In the genomic region with DNA sequence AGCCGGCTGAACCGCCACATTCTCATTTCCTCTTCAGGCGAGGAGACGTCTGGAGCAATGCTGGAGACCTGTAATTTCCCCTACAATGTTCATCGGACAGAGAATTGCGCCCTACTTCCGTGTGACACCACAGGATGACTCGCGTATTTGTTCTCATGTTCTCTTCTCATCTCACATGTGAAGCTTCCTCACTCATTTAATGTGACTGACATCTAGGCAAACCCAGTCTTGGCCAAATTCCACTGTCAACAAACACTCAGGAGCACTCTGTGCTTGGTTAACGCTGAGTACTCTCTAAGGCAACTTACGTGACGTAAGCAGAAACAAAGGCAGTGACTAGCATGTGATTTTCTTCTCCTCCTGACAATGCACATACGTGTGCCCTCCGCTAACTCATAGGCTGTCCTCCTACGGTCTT, we compare ENCODE assay signal across 11 mouse cellular contexts. TPM values are rescaled to one million over a fixed set of nuclear protein-coding genes. Genes with fewer than 3 reads are reported as not detected.
A peak's percentile ranks its signal among the peaks of the same experiment; 100 is the strongest.
DNase-seq lines count a peak whose midpoint lies in the region; ATAC-seq and TF ChIP-seq lines count a peak whose summit lies in the region.
"Had no signal": no experiment of that assay in that cellular context is flagged by ENCODE, and none has a peak within 500 bp of the region (broad histone marks: within the 10 kb centered on the region; RNA-seq: fewer than 3 reads in every experiment).

No protein-coding gene starts in this region.

- H3K9me3 ChIP-seq in intestine, postnatal 0 days (ENCODE audit: control insufficient read depth) = no peaks in the 10 kb centered on the region
- H3K9me3 ChIP-seq in megakaryocyte, embryonic 14.5 days = no peaks in the 10 kb centered on the region

- DNase-seq in kidney, adult 9 months = peak; percentile 37
- DNase-seq in kidney, adult 11 months = no peak
- DNase-seq in brain, embryonic 14.5 days (ENCODE audit: low read depth) = peak; percentile 28
- no peak for DNase-seq in frontal cortex, postnatal 25 days (ENCODE audit: low spot score in 2 of 2)
- DNase-seq in spleen, postnatal 10 days (ENCODE audit: low spot score in 2 of 2) = no peak
- no peak for DNase-seq in ovary, adult 18-20 months (ENCODE audit: low spot score)
- DNase-seq: cerebellum, adult 18-20 months; right cerebral cortex, postnatal 14 days had no signal

- no peak for TF ChIP-seq POLR2A in brain, embryonic 14.5 days (IDR thresholded peaks at IDR 0.05; ENCODE audit: borderline replicate concordance, extremely low read depth, insufficient read depth, insufficient read length, poor library complexity, severe bottlenecking)

- no peak overlapping the region for H3K4me3 ChIP-seq in intestine, postnatal 0 days (ENCODE audit: low read depth, low read length)
- peak overlapping the region; percentile 21 for H3K4me3 ChIP-seq in megakaryocyte, embryonic 14.5 days (replicated peaks)

- H3K4me1 ChIP-seq in intestine, postnatal 0 days (replicated peaks; ENCODE audit: control insufficient read depth, insufficient read depth, low read length) = peaks cover 4% of the 10 kb centered on the region; the same call in 1 of the 2 replicates
- peaks cover 50% of the 10 kb centered on the region for H3K4me1 ChIP-seq in megakaryocyte, embryonic 14.5 days

- H3K4me2 ChIP-seq in intestine, postnatal 0 days (replicated peaks; ENCODE audit: low read depth) = peak overlapping the region; percentile 90

- no peak overlapping the region for H3K9ac ChIP-seq in intestine, postnatal 0 days (ENCODE audit: low read depth, low read length)

- no peak for TF ChIP-seq CTCF in brain, embryonic 14.5 days (IDR thresholded peaks at IDR 0.05; ENCODE audit: borderline replicate concordance, extremely low read depth, insufficient read depth, insufficient read length)
- TF ChIP-seq CTCF in intestine, postnatal 0 days (IDR thresholded peaks at IDR 0.05; ENCODE audit: low read depth) = no peak

- WGBS in intestine, postnatal 0 days = 58% methylated on average over 15 of the region's 15 CpGs

- H3K27ac ChIP-seq in intestine, postnatal 0 days (ENCODE audit: low read depth, low read length) = peak overlapping the region; percentile 87

- peaks cover 7% of the 10 kb centered on the region; the same call in 1 of the 2 replicates for H3K36me3 ChIP-seq in intestine, postnatal 0 days (ENCODE audit: control insufficient read depth, insufficient read depth)
- peaks cover 46% of the 10 kb centered on the region for H3K36me3 ChIP-seq in megakaryocyte, embryonic 14.5 days (replicated peaks; ENCODE audit: low read length)

- ATAC-seq in intestine, postnatal 0 days = peak; percentile 26
- ATAC-seq: Patski had no signal

- H3K27me3 ChIP-seq in intestine, postnatal 0 days (replicated peaks; ENCODE audit: control insufficient read depth, insufficient read depth, low read length) = no peaks in the 10 kb centered on the region
- H3K27me3 ChIP-seq in megakaryocyte, embryonic 14.5 days (replicated peaks) = no peaks in the 10 kb centered on the region
- H3K27me3 ChIP-seq: Patski had no signal

RNA-seq across cellular contexts. Expression of gene Gde1, which starts 2.4 kb away (rescaled TPM):
- polyA plus RNA-seq in brain, embryonic 14.5 days (2012; rRNA removed) = 154 and 228 TPM in 2 replicates
- 120 and 136 TPM in 2 replicates for polyA plus RNA-seq in intestine, postnatal 0 days (2015; fragmentation: Nextera tagmentation; extraction: Ambion mirVana)
- 42.4 and 134 TPM in 2 replicates for polyA plus RNA-seq in megakaryocyte, embryonic 14.5 days (2012; ENCODE audit: insufficient read depth, low replicate concordance)

RNA-seq across cellular contexts. Expression of gene Ccp110, which starts 9.2 kb away (rescaled TPM):
- polyA plus RNA-seq in brain, embryonic 14.5 days (2012; rRNA removed) = 49.5 and 53.2 TPM in 2 replicates
- 2.8 and 3.1 TPM in 2 replicates for polyA plus RNA-seq in intestine, postnatal 0 days (2015; fragmentation: Nextera tagmentation; extraction: Ambion mirVana)
- 0.40 TPM in 1 of 2 replicates, not detected in the other for polyA plus RNA-seq in megakaryocyte, embryonic 14.5 days (2012; ENCODE audit: insufficient read depth, low replicate concordance)

RNA-seq across cellular contexts. Expression of gene Vps35l, which starts 36.9 kb away (rescaled TPM):
- 80.9 and 91.5 TPM in 2 replicates for polyA plus RNA-seq in brain, embryonic 14.5 days (2012; rRNA removed)
- 55.3 and 57.8 TPM in 2 replicates for polyA plus RNA-seq in intestine, postnatal 0 days (2015; fragmentation: Nextera tagmentation; extraction: Ambion mirVana)
- polyA plus RNA-seq in megakaryocyte, embryonic 14.5 days (2012; ENCODE audit: insufficient read depth, low replicate concordance) = 11.1 and 13.2 TPM in 2 replicates

Comparison
In these comparisons a context has a peak if more than half of its experiments do, and no peak if none do; other contexts are left out.
1. DNase-seq: peak in kidney, adult 9 months (single experiment) and brain, embryonic 14.5 days (single experiment); none in kidney, adult 11 months (single experiment), frontal cortex, postnatal 25 days (0 of 2), spleen, postnatal 10 days (0 of 2) and ovary, adult 18-20 months (single experiment).
2. RNA of gene Ccp110, which starts 9.2 kb away (polyA plus RNA-seq): 49.5 to 53.2 TPM in brain, embryonic 14.5 days; 2.8 to 3.1 TPM in intestine, postnatal 0 days and 0.40 TPM in megakaryocyte, embryonic 14.5 days; every median in the first group is over 10 times any median in the second.